Mouse (Mus musculus) brain, embryonic 14.5 days (tissue): ENCODE data around the gene Gls.

Experiments
- CTCF ChIP-seq: fragments of 200-500 bp; IDR thresholded peaks from 2 replicates; pipeline ENCODE4 v1.5.1; 2012; ENCODE audit warnings: inconsistent platforms, mild to moderate bottlenecking, moderate library complexity, borderline replicate concordance; ENCODE audit not compliant: insufficient read depth, insufficient read length; ENCODE audit errors: extremely low read depth
- POLR2A ChIP-seq: fragments of 200-500 bp; IDR thresholded peaks from 2 replicates; pipeline ENCODE4 v1.6.1; 2012; ENCODE audit warnings: mild to moderate bottlenecking, inconsistent platforms, borderline replicate concordance; ENCODE audit not compliant: poor library complexity, insufficient read depth, insufficient read length, severe bottlenecking; ENCODE audit errors: extremely low read depth

GRCm38 (mm10) chr1:52152936-52153335 lies 80.1 kb downstream of the Gls start:
- TF ChIP-seq CTCF (no peak), POLR2A (no peak)
